Mouse (Mus musculus) liver, embryonic 11.5 days (tissue): ENCODE data around the gene Cpne7. TPM values are rescaled to one million over a fixed set of nuclear protein-coding genes. Genes with fewer than 3 reads are reported as not detected.
A peak's percentile ranks its signal among the peaks of the same experiment; 100 is the strongest.

Experiments
- ATAC-seq: fragments of 200-750 bp; cut with Nextera tagmentation; replicated peaks from 2 replicates; pipeline ENCODE4 v1.8.0; 2017; ENCODE audit warnings: moderate number of reproducible peaks, mild to moderate bottlenecking, moderate TSS enrichment, moderate library complexity; ENCODE audit not compliant: low FRiP score
- DNase-seq: peaks from one replicate; pipeline ENCODE4 v3.0.0-alpha.2; 2017; ENCODE audit warnings: low spot score
- H3K27ac ChIP-seq: fragments of 300-500 bp; sonication (generic); 2 replicates; pipeline ENCODE4 v1.5.1; 2014; ENCODE audit warnings: mild to moderate bottlenecking, low read depth, low read length, control low read depth
- H3K27me3 ChIP-seq: fragments of 300-500 bp; sonication (generic); replicated peaks from 2 replicates; pipeline ENCODE4 v1.6.1; 2014; ENCODE audit warnings: low read length, mixed read lengths; ENCODE audit not compliant: control insufficient read depth, insufficient read depth
- H3K36me3 ChIP-seq: fragments of 300-500 bp; sonication (generic); 2 replicates; pipeline ENCODE4 v1.6.1; 2014; ENCODE audit warnings: mild to moderate bottlenecking, low read length, moderate library complexity, mixed read lengths; ENCODE audit not compliant: control insufficient read depth, insufficient read depth
- H3K4me1 ChIP-seq: fragments of 300-500 bp; sonication (generic); replicated peaks from 2 replicates; pipeline ENCODE4 v1.6.1; 2014; ENCODE audit warnings: low read length, mixed read lengths; ENCODE audit not compliant: control insufficient read depth, insufficient read depth
- H3K4me2 ChIP-seq: fragments of 300-500 bp; sonication (generic); 2 replicates; pipeline ENCODE4 v1.6.1; 2014; ENCODE audit warnings: mild to moderate bottlenecking, control low read depth, moderate library complexity
- H3K4me3 ChIP-seq: fragments of 300-500 bp; sonication (generic); 2 replicates; pipeline ENCODE4 v1.5.1; 2014; ENCODE audit warnings: low read depth, low read length, control low read depth
- H3K9ac ChIP-seq: fragments of 300-500 bp; sonication (generic); 2 replicates; pipeline ENCODE4 v1.6.1; 2014; ENCODE audit warnings: low read depth, low read length, control low read depth
- H3K9me3 ChIP-seq: fragments of 300-500 bp; sonication (generic); 2 replicates; pipeline ENCODE4 v1.6.1; 2016; ENCODE audit warnings: low read length, inconsistent platforms, mixed read lengths; ENCODE audit not compliant: control insufficient read depth
- WGBS: fragments of 180-500 bp; shearing (Covaris S2); extraction: QIAGEN DNeasy Blood & Tissue Kit; methylation state at CpG from one replicate; pipeline ENCODE4 v1.1.7; 2014; 5-methylcytosine and 5-hydroxymethylcytosine counted together
- polyA plus RNA-seq: library from polyadenylated mRNA; unstranded; fragments of >200 nt; fragmentation: Nextera tagmentation; extraction: Ambion mirVana; gene quantifications from 2 replicates; pipeline ENCODE4 v1.2.1, GENCODE M21; 2014

Cpne7 gene
- polyA plus RNA-seq, 1 experiment from 2014 or later = 5.2 TPM

- Histone ChIP-seq H3K9me3 (no peaks in the 10 kb centered on the region), H3K27me3 (no peaks in the 10 kb centered on the region), H3K27ac (no peak overlapping the region; the same call in 1 of the 2 replicates), H3K4me3 (no peak overlapping the region), H3K9ac (no peak overlapping the region), H3K4me1 (peaks cover 4% of the 10 kb centered on the region), H3K4me2 (no peak overlapping the region), H3K36me3 (peaks cover 14% of the 10 kb centered on the region)
- 86% methylated on average over 5 of the region's 5 CpGs for WGBS
- no peak for ATAC-seq
- no peak for DNase-seq
Measured at GRCm38 (mm10) chr8:123108953-123109352, 8.2 kb upstream of the Cpne7 start.

- H3K4me3 ChIP-seq = no peak overlapping the region
- peaks cover 9% of the 10 kb centered on the region for H3K4me1 ChIP-seq
- H3K4me2 ChIP-seq = no peak overlapping the region
- H3K9ac ChIP-seq = no peak overlapping the region
- 9% methylated on average over 4 of the region's 4 CpGs for WGBS
- no peak overlapping the region for H3K27ac ChIP-seq
- DNase-seq (no peak), ATAC-seq (peak; percentile 71)
- H3K27me3 ChIP-seq = peaks cover 1% of the 10 kb centered on the region; the same call in 1 of the 2 replicates
- H3K36me3 ChIP-seq = no peaks in the 10 kb centered on the region
- no peaks in the 10 kb centered on the region for H3K9me3 ChIP-seq
Measured at GRCm38 (mm10) chr8:123110649-123111048, 6.5 kb upstream of the Cpne7 start.

- Histone ChIP-seq H3K9ac (no peak overlapping the region), H3K4me3 (no peak overlapping the region), H3K27me3 (peaks cover 22% of the 10 kb centered on the region), H3K4me1 (peaks cover 30% of the 10 kb centered on the region), H3K9me3 (no peaks in the 10 kb centered on the region), H3K27ac (no peak overlapping the region), H3K4me2 (no peak overlapping the region), H3K36me3 (no peaks in the 10 kb centered on the region)
- ATAC-seq (no peak), DNase-seq (no peak)
- WGBS = 78% methylated on average over 9 of the region's 9 CpGs
Measured at GRCm38 (mm10) chr8:123112892-123113291, 4.3 kb upstream of the Cpne7 start.

- H3K27ac ChIP-seq = no peak overlapping the region
- no peaks in the 10 kb centered on the region for H3K9me3 ChIP-seq
- DNase-seq (no peak), ATAC-seq (no peak)
- H3K9ac ChIP-seq = no peak overlapping the region
- H3K4me1 ChIP-seq = peaks cover 39% of the 10 kb centered on the region
- peaks cover 32% of the 10 kb centered on the region for H3K27me3 ChIP-seq
- H3K4me3 ChIP-seq = no peak overlapping the region
- WGBS = 30% methylated on average over 2 of the region's 2 CpGs
- H3K4me2 ChIP-seq = peak overlapping the region; percentile 9; the same call in 1 of the 2 replicates
- H3K36me3 ChIP-seq = no peaks in the 10 kb centered on the region
Measured at GRCm38 (mm10) chr8:123113908-123114469, 3.2 kb upstream of the Cpne7 start.

- WGBS = 24% methylated on average over 3 of the region's 3 CpGs
- no peaks in the 10 kb centered on the region for H3K36me3 ChIP-seq
- H3K27me3 ChIP-seq = peaks cover 36% of the 10 kb centered on the region
- no peak for DNase-seq
- H3K4me2 ChIP-seq = peak overlapping the region; percentile 9; the same call in 1 of the 2 replicates
- no peak overlapping the region for H3K9ac ChIP-seq
- no peak overlapping the region for H3K27ac ChIP-seq
- H3K4me3 ChIP-seq = no peak overlapping the region
- H3K9me3 ChIP-seq = no peaks in the 10 kb centered on the region
- peaks cover 40% of the 10 kb centered on the region for H3K4me1 ChIP-seq
- no peak for ATAC-seq
Measured at GRCm38 (mm10) chr8:123114644-123115043, 2.5 kb upstream of the Cpne7 start.

- H3K27me3 ChIP-seq = peaks cover 40% of the 10 kb centered on the region
- peaks cover 40% of the 10 kb centered on the region for H3K4me1 ChIP-seq
- H3K27ac ChIP-seq = no peak overlapping the region
- 5% methylated on average over 17 of the region's 17 CpGs for WGBS
- no peaks in the 10 kb centered on the region for H3K36me3 ChIP-seq
- DNase-seq (no peak), ATAC-seq (no peak)
- H3K4me2 ChIP-seq = peak overlapping the region; percentile 97
- peak overlapping the region; percentile 61 for H3K4me3 ChIP-seq
- no peaks in the 10 kb centered on the region for H3K9me3 ChIP-seq
- H3K9ac ChIP-seq = peak overlapping the region; percentile 20; the same call in 1 of the 2 replicates
Measured at GRCm38 (mm10) chr8:123117744-123118143, 570 bp downstream of the Cpne7 start.

GRCm38 (mm10) chr8:123122059-123122458 lies 4.9 kb downstream of the Cpne7 start:
- Histone ChIP-seq H3K9ac (no peak overlapping the region), H3K4me2 (no peak overlapping the region), H3K27ac (no peak overlapping the region), H3K36me3 (no peaks in the 10 kb centered on the region), H3K4me1 (peaks cover 23% of the 10 kb centered on the region), H3K4me3 (no peak overlapping the region), H3K9me3 (no peaks in the 10 kb centered on the region), H3K27me3 (peaks cover 38% of the 10 kb centered on the region)
- 67% methylated on average over 9 of the region's 9 CpGs for WGBS
- no peak for ATAC-seq
- DNase-seq = no peak

- H3K9me3 ChIP-seq = no peaks in the 10 kb centered on the region
- no peaks in the 10 kb centered on the region for H3K36me3 ChIP-seq
- H3K27ac ChIP-seq = no peak overlapping the region
- H3K27me3 ChIP-seq = peaks cover 33% of the 10 kb centered on the region
- WGBS = 70% methylated on average over 5 of the region's 5 CpGs
- no peak overlapping the region for H3K9ac ChIP-seq
- DNase-seq (no peak), ATAC-seq (no peak)
- H3K4me1 ChIP-seq = peaks cover 18% of the 10 kb centered on the region
- H3K4me3 ChIP-seq = no peak overlapping the region
- H3K4me2 ChIP-seq = no peak overlapping the region
Measured at GRCm38 (mm10) chr8:123122670-123123069, 5.5 kb downstream of the Cpne7 start.

- H3K36me3 ChIP-seq = no peaks in the 10 kb centered on the region
- ATAC-seq (peak; percentile 73), DNase-seq (no peak)
- no peak overlapping the region for H3K27ac ChIP-seq
- H3K9ac ChIP-seq = no peak overlapping the region
- WGBS = 7% methylated on average over 19 of the region's 19 CpGs
- H3K4me1 ChIP-seq = peaks cover 6% of the 10 kb centered on the region; the same call in 1 of the 2 replicates
- peak overlapping the region; percentile 28 for H3K4me2 ChIP-seq
- peaks cover 20% of the 10 kb centered on the region for H3K27me3 ChIP-seq
- no peaks in the 10 kb centered on the region for H3K9me3 ChIP-seq
- H3K4me3 ChIP-seq = peak overlapping the region; percentile 12; the same call in 1 of the 2 replicates
Measured at GRCm38 (mm10) chr8:123126193-123126816, 9.1 kb downstream of the Cpne7 start.
